Mouse (Mus musculus): Measurements from ENCODE around the gene Pitpnm2. TPM values are rescaled to one million over a fixed set of nuclear protein-coding genes. Genes with fewer than 3 reads are reported as not detected.
"Not testable (repeated sequence)": the region's sequence is repeated elsewhere in the genome, so short reads cannot be mapped to it uniquely, and the experiment has no call there.

Pitpnm2 gene
- polyA plus RNA-seq, 1 experiment from 2014 or later = 7.4 TPM

DNA sequence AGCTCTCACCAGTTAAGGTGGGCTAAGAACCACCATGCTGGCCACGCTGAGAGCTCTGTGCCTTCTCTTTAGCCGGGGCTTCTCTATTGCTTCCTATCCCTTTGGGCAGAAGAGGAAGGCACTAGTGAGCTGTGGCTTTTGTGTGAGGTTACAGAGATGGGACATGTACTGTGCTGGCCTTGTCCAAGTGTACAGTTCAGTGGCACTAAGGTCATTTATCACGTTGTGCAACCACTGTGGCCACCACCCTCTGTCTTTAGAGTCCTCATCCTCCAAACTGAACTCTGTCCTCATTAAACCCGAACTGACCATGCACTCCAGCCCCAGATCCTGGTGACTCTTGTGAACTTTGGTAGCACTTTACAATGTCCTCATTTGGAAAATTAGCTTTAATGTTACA lies 23.1 kb downstream of the Pitpnm2 start:
- Histone ChIP-seq H3K36me3 (no peaks in the 10 kb centered on the region), H3K27ac (no peak overlapping the region), H3K9me3 (no peaks in the 10 kb centered on the region), H3K9ac (no peak overlapping the region), H3K4me3 (no peak overlapping the region), H3K4me1 (replicated peaks) (peaks cover 47% of the 10 kb centered on the region), H3K27me3 (0 out of 2 replicates have a peak, but pooled peaks cover 3% of the 10 kb centered on the region), H3K4me2 (no peak overlapping the region)
- WGBS = 90% methylated on average over 4 of the region's 4 CpGs
- no peak for ATAC-seq (ENCODE audit: low FRiP score)

- ATAC-seq (ENCODE audit: low FRiP score) = no peak
- Histone ChIP-seq H3K4me2 (no peak overlapping the region), H3K27ac (no peak overlapping the region), H3K9ac (no peak overlapping the region), H3K36me3 (no peaks in the 10 kb centered on the region), H3K4me3 (no peak overlapping the region), H3K27me3 (0 out of 2 replicates have a peak, but pooled peaks cover 3% of the 10 kb centered on the region), H3K4me1 (replicated peaks) (peaks cover 47% of the 10 kb centered on the region), H3K9me3 (no peaks in the 10 kb centered on the region)
- WGBS = 84% methylated on average over 7 of the region's 7 CpGs
Observed at GRCm38 (mm10) chr5:124225891-124226290, 23.7 kb downstream of the Pitpnm2 start.

GRCm38 (mm10) chr5:124224321-124225092 lies 25.1 kb downstream of the Pitpnm2 start:
- WGBS = 56% methylated on average over 16 of the region's 16 CpGs
- Histone ChIP-seq H3K36me3 (no peaks in the 10 kb centered on the region), H3K27me3 (0 out of 2 replicates have a peak, but pooled peaks cover 3% of the 10 kb centered on the region), H3K27ac (no peak overlapping the region; the same call in 1 of the 2 replicates), H3K9me3 (no peaks in the 10 kb centered on the region), H3K4me2 (no peak overlapping the region), H3K4me3 (no peak overlapping the region), H3K4me1 (replicated peaks) (peaks cover 55% of the 10 kb centered on the region), H3K9ac (no peak overlapping the region)
- ATAC-seq (ENCODE audit: low FRiP score) = no peak

DNA sequence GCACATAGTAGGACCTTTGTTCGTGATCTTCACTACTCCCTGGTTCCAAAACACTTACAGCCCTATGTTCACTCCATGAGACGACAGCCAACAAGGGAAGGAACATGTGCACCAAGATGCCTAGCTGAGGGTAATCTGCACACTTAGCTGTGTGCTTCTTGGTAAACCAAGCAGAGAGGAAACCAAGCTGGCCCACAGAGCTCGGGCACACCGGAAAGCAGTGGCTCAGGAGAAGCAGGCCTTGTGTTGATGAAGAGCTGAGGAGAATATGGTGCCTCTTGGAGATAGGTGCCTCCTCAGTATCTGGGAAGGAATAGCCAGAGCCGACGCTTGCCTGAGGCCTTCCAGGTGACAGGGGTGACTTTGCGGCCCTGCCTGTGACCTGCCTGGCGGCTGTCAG lies 26.0 kb downstream of the Pitpnm2 start:
- WGBS = 86% methylated on average over 8 of the region's 8 CpGs
- Histone ChIP-seq H3K27me3 (0 out of 2 replicates have a peak, but pooled peaks cover 3% of the 10 kb centered on the region), H3K27ac (no peak overlapping the region), H3K4me2 (no peak overlapping the region), H3K36me3 (no peaks in the 10 kb centered on the region), H3K4me1 (replicated peaks) (peaks cover 64% of the 10 kb centered on the region), H3K9ac (no peak overlapping the region), H3K4me3 (no peak overlapping the region), H3K9me3 (no peaks in the 10 kb centered on the region)
- no peak for ATAC-seq (ENCODE audit: low FRiP score)

DNA sequence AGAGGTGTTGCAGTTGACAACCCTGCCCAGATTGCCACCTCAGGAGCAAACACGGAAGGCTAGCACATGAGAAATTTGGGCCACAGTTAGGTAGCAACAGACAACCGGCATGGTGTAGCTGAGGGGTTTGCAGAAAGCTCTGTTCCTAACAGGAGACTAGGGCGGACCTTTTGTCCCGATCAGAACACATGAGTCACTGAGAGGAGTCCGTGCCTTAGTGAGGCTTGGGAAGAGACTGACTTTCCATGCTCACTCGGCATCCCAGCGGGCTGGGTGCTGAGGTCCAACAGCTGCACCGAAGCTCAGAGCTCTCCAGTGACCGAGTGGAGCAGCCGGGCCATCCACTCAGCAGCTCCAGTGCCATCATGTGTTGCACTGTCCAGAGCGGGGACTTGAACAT lies 26.9 kb downstream of the Pitpnm2 start:
- Histone ChIP-seq H3K4me1 (replicated peaks) (peaks cover 72% of the 10 kb centered on the region), H3K4me2 (no peak overlapping the region), H3K27ac (no peak overlapping the region), H3K4me3 (no peak overlapping the region), H3K9me3 (no peaks in the 10 kb centered on the region), H3K27me3 (0 out of 2 replicates have a peak, but pooled peaks cover 3% of the 10 kb centered on the region), H3K9ac (no peak overlapping the region), H3K36me3 (no peaks in the 10 kb centered on the region)
- WGBS = 92% methylated on average over 11 of the region's 11 CpGs
- no peak for ATAC-seq (ENCODE audit: low FRiP score)

GRCm38 (mm10) chr5:124221736-124222040 lies 27.9 kb downstream of the Pitpnm2 start:
- ATAC-seq (ENCODE audit: low FRiP score) = no peak
- peaks cover 65% of the 10 kb centered on the region for H3K4me1 ChIP-seq (replicated peaks)
- H3K27ac ChIP-seq = no peak overlapping the region
- H3K9me3 ChIP-seq = no peaks in the 10 kb centered on the region
- H3K4me2 ChIP-seq = no peak overlapping the region
- H3K36me3 ChIP-seq = no peaks in the 10 kb centered on the region
- WGBS = 88% methylated on average over 7 of the region's 7 CpGs
- H3K4me3 ChIP-seq = no peak overlapping the region
- no peak overlapping the region for H3K9ac ChIP-seq
- H3K27me3 ChIP-seq = 0 out of 2 replicates have a peak, but pooled peaks cover 3% of the 10 kb centered on the region

GRCm38 (mm10) chr5:124221037-124221735 lies 28.4 kb downstream of the Pitpnm2 start:
- no peaks in the 10 kb centered on the region for H3K36me3 ChIP-seq
- 60% methylated on average over 7 of the region's 7 CpGs for WGBS
- no peaks in the 10 kb centered on the region for H3K9me3 ChIP-seq
- no peak overlapping the region for H3K4me2 ChIP-seq
- no peak overlapping the region for H3K27ac ChIP-seq
- no peak overlapping the region for H3K9ac ChIP-seq
- no peak for ATAC-seq (ENCODE audit: low FRiP score)
- H3K4me3 ChIP-seq = no peak overlapping the region
- 0 out of 2 replicates have a peak, but pooled peaks cover 3% of the 10 kb centered on the region for H3K27me3 ChIP-seq
- H3K4me1 ChIP-seq (replicated peaks) = peaks cover 61% of the 10 kb centered on the region

DNA sequence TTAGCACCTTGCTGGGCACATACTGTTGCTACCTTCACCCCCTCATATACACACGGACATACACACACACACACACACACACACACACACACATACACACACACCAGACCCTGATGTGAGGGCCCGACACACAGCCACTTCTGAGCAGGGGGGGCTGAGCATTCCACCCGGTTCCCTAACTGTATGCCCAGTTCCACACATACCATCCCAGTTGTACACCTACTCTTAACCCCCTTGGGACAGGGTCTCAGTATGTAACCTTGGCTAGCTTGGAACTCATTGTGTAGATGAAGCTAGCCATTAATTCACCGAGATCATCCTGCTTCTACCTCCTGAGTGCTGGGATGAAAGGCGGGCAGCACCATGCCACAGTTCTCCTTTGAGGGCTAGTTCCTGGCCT lies 29.0 kb downstream of the Pitpnm2 start:
- no peak overlapping the region for H3K4me3 ChIP-seq
- H3K36me3 ChIP-seq = no peaks in the 10 kb centered on the region
- H3K27me3 ChIP-seq = 0 out of 2 replicates have a peak, but pooled peaks cover 3% of the 10 kb centered on the region
- H3K9ac ChIP-seq = no peak overlapping the region
- no peak overlapping the region for H3K4me2 ChIP-seq
- H3K4me1 ChIP-seq (replicated peaks) = peaks cover 59% of the 10 kb centered on the region
- 91% methylated on average over 5 of the region's 5 CpGs for WGBS
- no peak overlapping the region for H3K27ac ChIP-seq
- no peak for ATAC-seq (ENCODE audit: low FRiP score)
- no peaks in the 10 kb centered on the region for H3K9me3 ChIP-seq

DNA sequence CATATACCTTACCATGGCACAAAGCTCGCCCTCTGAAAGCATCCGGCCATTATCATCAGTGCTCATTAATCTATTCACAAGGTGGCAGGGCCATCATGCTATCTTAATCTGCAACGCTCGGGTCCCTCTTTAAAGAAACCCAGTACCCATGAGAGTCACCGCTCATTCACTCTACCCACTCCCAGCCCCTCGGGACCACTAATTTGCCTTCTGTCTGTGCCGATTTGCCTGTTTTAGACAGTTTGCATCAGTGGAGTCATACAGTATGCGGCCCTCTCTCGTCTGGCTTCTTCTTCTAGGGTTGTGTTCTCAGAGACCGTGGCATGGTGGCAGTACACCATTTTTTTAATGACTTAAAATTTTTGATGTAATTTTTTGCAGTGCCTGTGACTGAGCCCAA lies 30.1 kb downstream of the Pitpnm2 start:
- Histone ChIP-seq H3K4me3 (no peak overlapping the region), H3K27ac (no peak overlapping the region), H3K4me2 (no peak overlapping the region), H3K4me1 (replicated peaks) (peaks cover 56% of the 10 kb centered on the region), H3K9ac (no peak overlapping the region), H3K9me3 (no peaks in the 10 kb centered on the region), H3K27me3 (0 out of 2 replicates have a peak, but pooled peaks cover 3% of the 10 kb centered on the region), H3K36me3 (no peaks in the 10 kb centered on the region)
- no peak for ATAC-seq (ENCODE audit: low FRiP score)
- WGBS = 53% methylated on average over 10 of the region's 10 CpGs

DNA sequence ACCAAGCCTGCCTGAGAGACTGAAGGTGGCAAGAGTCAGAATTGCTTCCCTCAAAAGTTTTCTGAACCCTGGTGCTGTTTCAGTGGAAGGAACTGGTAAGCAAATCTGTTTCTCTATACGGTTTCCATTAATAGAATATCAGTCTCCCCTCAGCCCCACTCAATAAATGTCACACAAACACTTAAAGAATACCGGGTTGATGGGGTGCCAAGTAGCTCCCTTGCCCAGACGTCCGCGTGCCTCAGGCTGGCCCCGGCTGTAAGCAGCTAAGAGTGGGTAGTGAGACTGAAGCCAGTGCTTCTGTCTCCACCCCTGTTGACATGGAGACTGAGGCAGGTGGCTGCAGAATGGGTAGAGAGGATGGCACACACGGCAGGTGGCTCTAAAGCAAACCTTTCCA lies 30.6 kb downstream of the Pitpnm2 start:
- Histone ChIP-seq H3K4me1 (replicated peaks) (peaks cover 51% of the 10 kb centered on the region), H3K27ac (no peak overlapping the region), H3K4me3 (no peak overlapping the region), H3K36me3 (no peaks in the 10 kb centered on the region), H3K9ac (no peak overlapping the region), H3K27me3 (0 out of 2 replicates have a peak, but pooled peaks cover 3% of the 10 kb centered on the region), H3K4me2 (no peak overlapping the region), H3K9me3 (no peaks in the 10 kb centered on the region)
- 57% methylated on average over 7 of the region's 7 CpGs for WGBS
- ATAC-seq (ENCODE audit: low FRiP score) = no peak

- Histone ChIP-seq H3K27ac (no peak overlapping the region), H3K4me2 (no peak overlapping the region), H3K4me1 (replicated peaks) (peaks cover 46% of the 10 kb centered on the region), H3K9ac (no peak overlapping the region), H3K27me3 (no peaks in the 10 kb centered on the region), H3K9me3 (no peaks in the 10 kb centered on the region), H3K36me3 (no peaks in the 10 kb centered on the region; the same call in 1 of the 2 replicates), H3K4me3 (no peak overlapping the region)
- no peak for ATAC-seq (ENCODE audit: low FRiP score)
- WGBS = 58% methylated on average over 8 of the region's 8 CpGs
Observed at GRCm38 (mm10) chr5:124217566-124218249, 31.9 kb downstream of the Pitpnm2 start.

- not testable (repeated sequence) for H3K9me3 ChIP-seq; H3K27me3 ChIP-seq; H3K36me3 ChIP-seq; H3K9ac ChIP-seq; ATAC-seq (ENCODE audit: low FRiP score); H3K27ac ChIP-seq; H3K4me2 ChIP-seq; H3K4me3 ChIP-seq
- H3K4me1 ChIP-seq (replicated peaks) = peaks cover 39% of the 10 kb centered on the region
- 93% methylated on average over 5 of the region's 5 CpGs for WGBS
Observed at GRCm38 (mm10) chr5:124217092-124217491, 32.5 kb downstream of the Pitpnm2 start.

All from hindbrain, embryonic 13.5 days (tissue).